Mouse (Mus musculus): Measurements from ENCODE around the gene Gm8281. TPM values are rescaled to one million over a fixed set of nuclear protein-coding genes. Genes with fewer than 3 reads are reported as not detected.
"Not testable (repeated sequence)": the region's sequence is repeated elsewhere in the genome, so short reads cannot be mapped to it uniquely, and the experiment has no call there.

Gene Gm8281
- 1 to 10 TPM; 1.1 to 1.3 TPM for total RNA-seq (2021)

DNA sequence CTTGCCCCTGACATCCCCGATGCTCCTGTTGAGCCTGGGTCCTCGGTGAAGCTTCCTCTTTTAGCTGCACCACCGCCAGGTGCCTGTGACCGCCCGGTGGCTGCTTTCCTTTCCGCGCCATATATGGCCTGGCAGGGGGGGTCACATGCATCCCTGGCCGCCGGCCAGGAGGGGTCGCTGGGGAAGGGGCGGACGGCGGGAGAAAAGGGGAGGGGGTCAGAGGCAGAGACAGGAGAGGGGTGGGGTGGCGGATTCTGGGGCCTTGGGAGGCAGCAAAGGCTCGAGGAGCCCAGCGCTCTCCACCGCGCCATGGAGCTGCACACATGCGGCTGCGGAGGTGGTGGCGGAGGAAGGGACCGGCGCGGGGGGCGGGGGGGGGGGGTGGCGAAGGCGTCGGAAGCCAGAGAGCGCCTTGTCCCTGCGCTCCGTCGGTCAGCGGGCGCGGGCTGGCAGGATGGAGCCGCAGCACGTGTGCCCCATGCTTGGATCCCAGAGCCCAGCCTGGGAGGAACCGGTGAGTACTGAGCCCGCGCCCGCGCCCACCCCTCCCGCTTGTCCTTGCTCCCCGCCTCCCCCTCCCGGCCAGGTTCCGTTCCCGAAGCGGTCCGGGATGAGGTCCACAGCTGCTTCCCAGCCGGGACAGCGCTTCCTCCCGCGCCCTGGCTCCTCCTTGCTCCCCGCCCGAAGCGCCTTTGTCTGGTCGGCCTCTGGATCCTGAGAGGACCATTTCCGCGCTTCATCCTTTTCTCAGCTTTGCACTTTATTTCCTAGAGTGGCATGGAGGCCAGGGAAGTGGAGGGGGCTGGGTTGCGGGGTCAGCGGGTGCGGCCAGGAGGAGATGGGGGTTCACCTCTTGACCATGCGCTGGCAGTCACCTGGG is at the start of gene Gm8281:
Gene Gm8281 (plus strand): TSS at position 430 of the 880 bp plus-strand sequence.
- DNase-seq, result not testable (repeated sequence)

DNA sequence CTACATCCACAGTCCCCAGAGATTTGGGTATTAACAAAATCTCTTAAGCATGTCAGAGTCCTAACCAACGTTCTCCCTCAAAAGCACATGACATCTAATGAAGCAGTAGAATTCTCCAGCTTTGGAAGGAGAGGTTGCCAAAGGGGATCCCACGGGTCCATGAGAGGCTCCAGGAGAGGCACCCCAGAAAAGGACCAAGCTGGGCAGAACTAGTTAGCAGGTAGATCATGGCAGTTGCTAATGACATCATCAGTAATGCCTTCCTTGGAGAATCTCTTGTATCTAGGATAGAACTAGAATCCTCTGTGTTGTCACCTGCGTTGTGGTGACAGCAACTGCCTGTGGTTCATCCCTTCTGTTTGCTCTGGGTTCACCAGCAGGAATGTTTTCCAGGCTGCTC is 20.5 kb upstream of the Gm8281 start, which contains the start of gene 4930555G01Rik:
Gene 4930555G01Rik (plus strand): TSS at position 301 of the 400 bp plus-strand sequence.
- DNase-seq, result not testable (repeated sequence)

DNA sequence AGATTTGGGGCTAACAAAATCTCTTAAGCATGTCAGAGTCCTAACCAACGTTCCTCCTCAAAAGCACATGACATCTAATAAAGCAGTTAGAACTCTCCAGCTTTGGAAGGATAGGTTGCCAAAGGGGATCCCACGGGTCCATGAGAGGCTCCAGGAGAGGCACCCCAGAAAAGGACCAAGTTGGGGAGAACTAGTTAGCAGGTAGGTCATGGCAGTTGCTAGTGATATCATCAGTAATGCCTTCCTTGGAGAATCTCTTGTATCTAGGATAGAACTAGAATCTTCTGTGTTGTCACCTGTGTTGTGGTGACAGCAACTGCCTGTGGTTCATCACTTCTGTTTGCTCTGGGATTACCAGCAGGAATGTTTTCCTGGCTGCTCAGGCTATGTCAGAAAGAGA is 60.4 kb downstream of the Gm8281 start, which contains the start of gene Gm8279:
Gene Gm8279 (plus strand): TSS at position 301 of the 400 bp plus-strand sequence.
- DNase-seq, result not testable (repeated sequence)

Other genes with a start within 250 kb of the Gm8281 start
- gene Gm3269, start 232.9 kb upstream of the Gm8281 start, total RNA-seq (2021), result not detected
- 10 to 100 TPM in 1 of 2 experiments, 1 to 10 TPM in 1; 8.9 to 13.8 TPM for gene Gm3264, start 215.5 kb upstream of the Gm8281 start, total RNA-seq (2021)
- gene Gm3278, start 178.6 kb upstream of the Gm8281 start, total RNA-seq (2021), result not detected
- not detected for gene Gm8297, start 87.1 kb upstream of the Gm8281 start, total RNA-seq (2021)
- gene Gm3298, start 55.1 kb upstream of the Gm8281 start, total RNA-seq (2021), result under 1 TPM in 1 of 2 experiments, not detected in 1; 0.82 TPM
- gene 4930555G01Rik, start 20.4 kb upstream of the Gm8281 start, total RNA-seq (2021), result not detected
- gene Gm8279, start 60.5 kb downstream of the Gm8281 start, total RNA-seq (2021), result not detected
- not detected for gene Gm3317, start 93.5 kb downstream of the Gm8281 start, total RNA-seq (2021)
- gene Gm8271, start 114.8 kb downstream of the Gm8281 start, total RNA-seq (2021), result not detected
- not detected for gene Gm3526, start 189.5 kb downstream of the Gm8281 start, total RNA-seq (2021)

Data from layer of hippocampus, postnatal 36 days (tissue).